Mouse (Mus musculus): ENCODE measurements around the gene Ezh1. TPM values are rescaled to one million over a fixed set of nuclear protein-coding genes. Genes with fewer than 3 reads are reported as not detected.

The Ezh1 gene
- polyA plus RNA-seq, 1 experiment = 4.5 TPM

DNA sequence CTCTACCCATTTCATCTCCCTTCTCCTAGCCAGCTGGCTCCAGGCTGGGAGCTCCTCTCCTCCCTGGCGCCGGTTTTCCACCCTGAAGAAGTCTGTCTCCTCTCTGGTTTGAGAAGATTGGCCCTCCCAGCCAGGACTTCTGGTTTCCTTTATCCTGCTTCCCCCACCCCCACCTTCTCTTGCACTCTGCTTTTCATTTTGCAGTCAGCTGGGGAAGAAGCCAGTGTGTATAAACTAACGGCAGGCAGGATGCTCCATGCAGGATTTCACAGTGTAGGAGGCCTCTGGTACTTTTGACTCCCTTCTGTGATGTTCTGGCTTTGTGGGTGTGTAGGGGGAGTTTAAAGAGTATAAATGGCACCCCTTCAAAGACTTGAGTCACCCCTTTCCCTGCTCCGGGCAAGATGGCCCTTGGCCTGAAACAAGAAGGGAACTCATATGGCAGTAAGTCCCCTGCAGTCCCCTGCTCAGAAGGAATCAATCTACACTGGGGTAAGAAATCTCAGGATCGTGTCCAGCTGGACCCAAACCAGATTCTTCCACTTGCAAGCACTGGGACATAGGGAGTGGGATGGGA lies 11.9 kb upstream of the Ezh1 start:
- H3K36me3 ChIP-seq (ENCODE audit: control insufficient read depth, insufficient read depth) = no peaks in the 10 kb centered on the region
- peaks cover 4% of the 10 kb centered on the region for H3K27me3 ChIP-seq (ENCODE audit: control insufficient read depth, insufficient read depth, insufficient read length)
- TF ChIP-seq FOSL1 (IDR thresholded peaks at IDR 0.05; ENCODE audit: insufficient read depth, low read length, poor library complexity, severe bottlenecking) (no peak), MAX (IDR thresholded peaks at IDR 0.05) (no peak), USF1 (IDR thresholded peaks at IDR 0.05; ENCODE audit: low read depth) (no peak), CEBPB (IDR thresholded peaks at IDR 0.05; ENCODE audit: low read depth) (no peak), MYOD1 (IDR thresholded peaks at IDR 0.05; ENCODE audit: control insufficient read depth, insufficient read length, low read depth) (no peak), CTCF (IDR thresholded peaks at IDR 0.05; ENCODE audit: control insufficient read depth, insufficient read depth, insufficient read length) (no peak), MYOG (IDR thresholded peaks at IDR 0.05; ENCODE audit: control insufficient read depth, extremely low read depth, insufficient read length) (no peak)
- H3ac ChIP-seq (ENCODE audit: control insufficient read depth, insufficient read length, low read depth) = no peak overlapping the region
- no peaks in the 10 kb centered on the region for H3K79me3 ChIP-seq (ENCODE audit: low read depth)
- H3K4me3 ChIP-seq (ENCODE audit: insufficient read depth, poor library complexity, severe bottlenecking) = no peak overlapping the region
- no peaks in the 10 kb centered on the region for H3K79me2 ChIP-seq (ENCODE audit: control insufficient read depth, insufficient read depth)

DNA sequence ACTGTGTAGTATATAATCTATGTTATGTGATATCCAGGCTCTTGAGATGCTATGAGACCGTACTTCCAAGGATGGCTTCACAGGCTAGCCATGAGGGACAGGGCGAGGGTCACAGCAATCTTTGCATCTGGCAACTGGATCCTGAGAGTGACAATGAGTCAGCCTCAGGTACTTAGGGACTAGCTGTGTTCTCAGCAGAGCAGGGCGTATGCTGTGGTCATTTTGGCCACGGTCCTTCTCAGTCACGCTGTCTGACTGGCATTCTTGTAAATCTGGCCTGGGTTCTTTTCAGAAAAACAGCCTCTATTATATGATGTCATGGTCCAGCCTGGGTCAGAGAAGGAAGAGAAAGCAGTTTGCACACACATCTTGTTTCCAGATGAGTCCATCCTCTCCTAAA lies 10.5 kb upstream of the Ezh1 start:
- no peaks in the 10 kb centered on the region for H3K79me3 ChIP-seq (ENCODE audit: low read depth)

DNA sequence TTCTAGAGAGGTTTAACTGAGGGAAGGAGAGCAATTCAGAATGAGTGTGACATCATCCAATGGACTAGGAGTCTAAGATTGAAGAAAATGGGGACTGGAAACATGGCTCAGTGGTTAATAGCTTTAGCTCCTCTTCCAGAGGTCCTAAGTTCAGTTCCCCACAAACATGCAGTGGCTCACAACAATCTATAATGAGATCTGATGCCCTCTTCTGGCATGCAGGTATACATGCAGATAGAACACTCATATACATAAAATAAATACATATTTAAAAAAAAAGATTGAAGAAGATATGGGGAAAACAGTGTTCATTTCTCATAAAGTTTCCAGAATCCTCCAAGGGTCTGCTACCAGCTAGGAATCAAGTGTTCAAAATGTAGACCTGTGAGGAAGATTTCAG lies 9.2 kb upstream of the Ezh1 start:
- no peak overlapping the region for H3ac ChIP-seq (ENCODE audit: control insufficient read depth, insufficient read length, low read depth)
- no peaks in the 10 kb centered on the region for H3K36me3 ChIP-seq (ENCODE audit: control insufficient read depth, insufficient read depth)
- H3K4me3 ChIP-seq (ENCODE audit: insufficient read depth, poor library complexity, severe bottlenecking) = no peak overlapping the region
- no peaks in the 10 kb centered on the region for H3K79me3 ChIP-seq (ENCODE audit: low read depth)
- no peaks in the 10 kb centered on the region for H3K27me3 ChIP-seq (ENCODE audit: control insufficient read depth, insufficient read depth, insufficient read length)
- no peaks in the 10 kb centered on the region for H3K79me2 ChIP-seq (ENCODE audit: control insufficient read depth, insufficient read depth)
- TF ChIP-seq CEBPB (IDR thresholded peaks at IDR 0.05; ENCODE audit: low read depth) (no peak), USF1 (IDR thresholded peaks at IDR 0.05; ENCODE audit: low read depth) (no peak), CTCF (IDR thresholded peaks at IDR 0.05; ENCODE audit: control insufficient read depth, insufficient read depth, insufficient read length) (no peak), MYOG (IDR thresholded peaks at IDR 0.05; ENCODE audit: control insufficient read depth, extremely low read depth, insufficient read length) (no peak), FOSL1 (IDR thresholded peaks at IDR 0.05; ENCODE audit: insufficient read depth, low read length, poor library complexity, severe bottlenecking) (no peak), MAX (IDR thresholded peaks at IDR 0.05) (no peak), MYOD1 (IDR thresholded peaks at IDR 0.05; ENCODE audit: control insufficient read depth, insufficient read length, low read depth) (no peak)

More for the DNA sequence above, 10.5 kb upstream of the Ezh1 start:
- TF ChIP-seq CTCF (IDR thresholded peaks at IDR 0.05; ENCODE audit: control insufficient read depth, insufficient read depth, insufficient read length) = no peak
- no peak for TF ChIP-seq MYOD1 (IDR thresholded peaks at IDR 0.05; ENCODE audit: control insufficient read depth, insufficient read length, low read depth)
- TF ChIP-seq CEBPB (IDR thresholded peaks at IDR 0.05; ENCODE audit: low read depth) = no peak
- TF ChIP-seq MYOG (IDR thresholded peaks at IDR 0.05; ENCODE audit: control insufficient read depth, extremely low read depth, insufficient read length) = no peak
- TF ChIP-seq USF1 (IDR thresholded peaks at IDR 0.05; ENCODE audit: low read depth) = no peak
- TF ChIP-seq MAX (IDR thresholded peaks at IDR 0.05) = no peak
- no peak for TF ChIP-seq FOSL1 (IDR thresholded peaks at IDR 0.05; ENCODE audit: insufficient read depth, low read length, poor library complexity, severe bottlenecking)
- H3K27me3 ChIP-seq (ENCODE audit: control insufficient read depth, insufficient read depth, insufficient read length) = peaks cover 2% of the 10 kb centered on the region
- H3ac ChIP-seq (ENCODE audit: control insufficient read depth, insufficient read length, low read depth) = no peak overlapping the region
- H3K4me3 ChIP-seq (ENCODE audit: insufficient read depth, poor library complexity, severe bottlenecking) = no peak overlapping the region
- no peaks in the 10 kb centered on the region for H3K36me3 ChIP-seq (ENCODE audit: control insufficient read depth, insufficient read depth)
- no peaks in the 10 kb centered on the region for H3K79me2 ChIP-seq (ENCODE audit: control insufficient read depth, insufficient read depth)

- H3K4me3 ChIP-seq (ENCODE audit: insufficient read depth, poor library complexity, severe bottlenecking) = no peak overlapping the region
- H3K79me2 ChIP-seq (ENCODE audit: control insufficient read depth, insufficient read depth) = no peaks in the 10 kb centered on the region
- no peak for TF ChIP-seq CEBPB (IDR thresholded peaks at IDR 0.05; ENCODE audit: low read depth)
- TF ChIP-seq CTCF (IDR thresholded peaks at IDR 0.05; ENCODE audit: control insufficient read depth, insufficient read depth, insufficient read length) = no peak
- TF ChIP-seq MYOD1 (IDR thresholded peaks at IDR 0.05; ENCODE audit: control insufficient read depth, insufficient read length, low read depth) = no peak
- no peak for TF ChIP-seq MAX (IDR thresholded peaks at IDR 0.05)
- TF ChIP-seq MYOG (IDR thresholded peaks at IDR 0.05; ENCODE audit: control insufficient read depth, extremely low read depth, insufficient read length) = no peak
- no peak for TF ChIP-seq FOSL1 (IDR thresholded peaks at IDR 0.05; ENCODE audit: insufficient read depth, low read length, poor library complexity, severe bottlenecking)
- TF ChIP-seq USF1 (IDR thresholded peaks at IDR 0.05; ENCODE audit: low read depth) = no peak
- H3K36me3 ChIP-seq (ENCODE audit: control insufficient read depth, insufficient read depth) = no peaks in the 10 kb centered on the region
- no peaks in the 10 kb centered on the region for H3K79me3 ChIP-seq (ENCODE audit: low read depth)
- H3ac ChIP-seq (ENCODE audit: control insufficient read depth, insufficient read length, low read depth) = no peak overlapping the region
- no peaks in the 10 kb centered on the region for H3K27me3 ChIP-seq (ENCODE audit: control insufficient read depth, insufficient read depth, insufficient read length)
Observed at GRCm38 (mm10) chr11:101234124-101234523, 7.9 kb upstream of the Ezh1 start.

- no peak overlapping the region for H3K4me3 ChIP-seq (ENCODE audit: insufficient read depth, poor library complexity, severe bottlenecking)
- TF ChIP-seq CTCF (IDR thresholded peaks at IDR 0.05; ENCODE audit: control insufficient read depth, insufficient read depth, insufficient read length) (no peak), MYOD1 (IDR thresholded peaks at IDR 0.05; ENCODE audit: control insufficient read depth, insufficient read length, low read depth) (no peak), MYOG (IDR thresholded peaks at IDR 0.05; ENCODE audit: control insufficient read depth, extremely low read depth, insufficient read length) (no peak), USF1 (IDR thresholded peaks at IDR 0.05; ENCODE audit: low read depth) (no peak)
- no peaks in the 10 kb centered on the region for H3K79me3 ChIP-seq (ENCODE audit: low read depth)
- no peaks in the 10 kb centered on the region for H3K27me3 ChIP-seq (ENCODE audit: control insufficient read depth, insufficient read depth, insufficient read length)
- H3K79me2 ChIP-seq (ENCODE audit: control insufficient read depth, insufficient read depth) = no peaks in the 10 kb centered on the region
- H3ac ChIP-seq (ENCODE audit: control insufficient read depth, insufficient read length, low read depth) = no peak overlapping the region
- H3K36me3 ChIP-seq (ENCODE audit: control insufficient read depth, insufficient read depth) = no peaks in the 10 kb centered on the region
Observed at GRCm38 (mm10) chr11:101233240-101233639, 7.0 kb upstream of the Ezh1 start.

Measured in C2C12 (cell line).